Mouse (Mus musculus) stomach, embryonic 15.5 days (tissue): ENCODE results near the gene Nqo1. TPM values are rescaled to one million over a fixed set of nuclear protein-coding genes. Genes with fewer than 3 reads are reported as not detected.

Experiments
- ATAC-seq: fragments of 200-750 bp; cut with Nextera tagmentation; 2 replicates; pipeline ENCODE4 v1.8.0; 2017; ENCODE audit warnings: low read depth, moderate number of reproducible peaks, moderate TSS enrichment; ENCODE audit not compliant: insufficient read depth, low FRiP score
- H3K27ac ChIP-seq: fragments of 300-500 bp; sonication (generic); 2 replicates; pipeline ENCODE4 v1.5.1; 2015; ENCODE audit warnings: mild to moderate bottlenecking, inconsistent platforms
- H3K27me3 ChIP-seq: fragments of 300-500 bp; sonication (generic); replicated peaks from 2 replicates; pipeline ENCODE4 v1.6.1; 2015; ENCODE audit warnings: inconsistent platforms
- H3K36me3 ChIP-seq: fragments of 300-500 bp; sonication (generic); 2 replicates; pipeline ENCODE4 v1.6.1; 2015; ENCODE audit warnings: inconsistent platforms
- H3K4me1 ChIP-seq: fragments of 300-500 bp; sonication (generic); 2 replicates; pipeline ENCODE4 v1.6.1; 2015; ENCODE audit warnings: inconsistent platforms
- H3K4me2 ChIP-seq: fragments of 300-500 bp; sonication (generic); 2 replicates; pipeline ENCODE4 v1.6.1; 2015; ENCODE audit warnings: mild to moderate bottlenecking, inconsistent platforms
- H3K4me3 ChIP-seq: fragments of 300-500 bp; sonication (generic); replicated peaks from 2 replicates; pipeline ENCODE4 v1.5.1; 2015; ENCODE audit warnings: inconsistent platforms
- H3K9ac ChIP-seq: fragments of 300-500 bp; sonication (generic); 2 replicates; pipeline ENCODE4 v1.6.1; 2015; ENCODE audit warnings: inconsistent platforms
- H3K9me3 ChIP-seq: fragments of 300-500 bp; sonication (generic); 2 replicates; pipeline ENCODE4 v1.6.1; 2016; ENCODE audit warnings: inconsistent platforms
- WGBS: fragments of 180-500 bp; shearing (Covaris S2); methylation state at CpG from one replicate; pipeline ENCODE4 v1.1.7; 2015; 5-methylcytosine and 5-hydroxymethylcytosine counted together
- polyA plus RNA-seq: library from polyadenylated mRNA; unstranded; fragments of >200 nt; fragmentation: Nextera tagmentation; extraction: Ambion mirVana; gene quantifications from 2 replicates; pipeline ENCODE4 v1.2.1, GENCODE M21; 2015

Nqo1 gene
- polyA plus RNA-seq, 1 experiment from 2014 or later: 16.3 TPM

DNA sequence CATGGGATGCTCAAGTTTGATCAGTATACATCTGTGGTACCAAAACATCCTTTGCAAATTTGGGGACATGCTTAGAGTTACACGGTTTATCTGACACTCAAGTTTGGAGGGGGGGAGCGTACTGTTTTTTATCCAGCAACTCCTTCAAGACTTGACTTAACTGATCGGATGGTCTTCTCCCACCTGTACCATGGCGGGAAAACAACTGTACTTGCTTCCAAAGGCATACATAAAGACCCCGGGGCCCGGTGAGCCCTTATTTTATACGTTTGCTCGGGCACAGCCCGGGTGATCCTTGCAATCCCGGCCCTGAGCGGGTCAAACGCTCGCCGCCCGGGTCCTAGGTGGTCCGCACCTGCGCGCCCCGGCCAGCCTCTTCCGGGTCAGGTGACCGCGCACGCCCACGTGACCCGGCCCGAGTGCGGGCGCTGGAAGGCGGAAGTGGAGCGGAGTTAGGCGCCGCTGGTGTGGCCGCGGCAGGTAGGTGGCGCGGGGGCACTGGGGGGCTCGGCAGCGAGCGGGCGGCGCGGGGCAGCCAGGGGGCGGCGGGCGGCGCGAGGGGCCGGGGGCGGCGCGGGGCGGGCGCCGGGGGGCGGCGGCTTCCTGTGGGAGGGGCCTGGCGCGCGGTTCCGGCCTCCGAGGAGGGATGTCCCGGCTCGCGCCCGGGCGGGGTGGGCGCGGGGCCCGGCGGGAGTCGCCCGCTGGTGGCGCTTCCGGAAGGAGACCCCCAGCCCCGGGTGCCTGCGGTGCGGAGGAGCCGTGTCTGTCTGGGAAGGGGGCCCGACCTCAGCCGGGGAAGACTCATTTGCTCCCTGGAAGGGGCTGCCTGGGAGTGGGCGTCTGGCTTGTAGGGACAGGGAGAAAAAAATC is 33.2 kb upstream of the Nqo1 start, which contains the start of gene Wwp2:
Gene Wwp2, plus strand, starts transcription at position 404 of the 870 bp plus-strand sequence.
- H3K4me3 ChIP-seq: peak within 1 kb of the TSS; percentile 92
- 1% methylated on average over 69 of the region's 81 CpGs for WGBS
- H3K27me3 ChIP-seq: no peaks in the 10 kb centered on the region
- peak within 1 kb of the TSS; percentile 77 for H3K4me2 ChIP-seq
- no peaks in the 10 kb centered on the region for H3K36me3 ChIP-seq
- H3K9me3 ChIP-seq: no peaks in the 10 kb centered on the region
- peak within 1 kb of the TSS; percentile 92 for H3K27ac ChIP-seq
- ATAC-seq: peak; percentile 82
- peak within 1 kb of the TSS; percentile 94 for H3K9ac ChIP-seq
- H3K4me1 ChIP-seq: peaks cover 8% of the 10 kb centered on the region; the same call in 1 of the 2 replicates

DNA sequence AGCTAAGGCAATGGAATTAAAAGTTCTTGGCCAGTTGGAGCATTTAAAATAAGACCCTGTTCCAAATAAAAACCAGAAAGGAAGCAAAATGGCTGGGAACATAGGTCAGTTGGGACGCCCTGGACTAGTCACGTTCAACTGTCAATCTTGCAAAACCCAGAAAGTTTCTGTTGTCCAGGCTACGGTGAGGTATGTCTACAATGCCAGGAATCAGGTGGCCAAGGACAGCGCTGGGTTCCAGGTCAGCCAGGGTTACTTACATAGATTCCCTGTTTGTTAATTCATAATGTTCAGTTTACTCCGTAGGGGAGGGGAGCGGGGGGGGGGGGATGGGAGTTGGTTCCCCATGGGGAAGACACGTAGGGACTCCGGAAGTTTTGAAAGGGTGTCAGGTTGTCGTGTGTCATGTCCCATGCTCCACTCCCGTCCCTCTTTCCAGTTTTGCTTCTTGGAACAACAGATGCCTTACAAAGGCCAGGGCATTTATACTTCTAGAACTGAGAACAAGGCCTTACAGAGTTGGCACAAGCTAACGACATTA is 32.5 kb upstream of the Nqo1 start:
- Histone ChIP-seq H3K4me2 (peak overlapping the region; percentile 77), H3K27ac (peak overlapping the region; percentile 92), H3K9me3 (no peaks in the 10 kb centered on the region), H3K9ac (no peak overlapping the region), H3K4me3 (peak overlapping the region; percentile 92), H3K27me3 (no peaks in the 10 kb centered on the region), H3K36me3 (no peaks in the 10 kb centered on the region), H3K4me1 (peaks cover 8% of the 10 kb centered on the region; the same call in 1 of the 2 replicates)
- no peak for ATAC-seq
- WGBS: 25% methylated on average over 11 of the region's 11 CpGs

DNA sequence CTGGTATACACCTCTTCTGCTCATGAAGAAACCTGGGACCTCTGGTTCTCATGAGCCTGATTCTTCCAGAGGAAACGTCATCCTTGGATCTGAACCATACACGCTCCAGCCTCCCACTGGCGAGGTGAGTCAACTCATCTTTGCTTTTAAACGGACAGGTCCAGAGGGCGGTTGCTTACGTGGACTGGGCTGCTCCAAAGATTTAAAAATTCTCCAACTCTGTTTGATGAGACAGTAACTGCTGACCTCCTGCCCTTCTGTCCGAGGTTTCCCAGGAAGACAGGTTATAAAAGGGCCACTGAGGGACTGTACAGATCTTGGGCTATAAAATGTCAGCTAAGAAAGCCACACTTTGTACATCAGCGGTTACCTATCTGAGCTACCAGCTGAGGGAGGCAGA is 27.8 kb upstream of the Nqo1 start:
- WGBS: 81% methylated on average over 8 of the region's 8 CpGs
- Histone ChIP-seq H3K9me3 (no peaks in the 10 kb centered on the region), H3K4me3 (no peak overlapping the region)

DNA sequence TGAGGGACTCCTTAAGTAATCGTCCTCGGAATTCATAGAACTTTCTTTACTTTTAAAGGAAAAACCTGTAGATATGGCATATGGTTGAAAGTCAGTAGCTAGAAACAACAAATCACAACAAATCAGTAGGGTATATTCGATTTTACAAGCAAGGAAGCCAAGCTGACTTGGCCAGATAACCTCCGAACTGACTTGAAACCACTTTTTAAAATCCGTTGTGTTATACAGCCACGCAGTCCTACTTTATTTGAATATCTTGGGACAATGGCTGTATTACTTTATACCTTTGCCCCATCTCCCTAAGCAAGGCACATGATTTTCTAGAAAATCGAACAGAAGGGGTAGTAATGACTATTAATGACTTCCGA is 22.2 kb upstream of the Nqo1 start:
- Histone ChIP-seq H3K27ac (no peak overlapping the region), H3K4me1 (peaks cover 12% of the 10 kb centered on the region), H3K9ac (no peak overlapping the region), H3K36me3 (peaks cover 7% of the 10 kb centered on the region), H3K4me3 (peak overlapping the region; percentile 92), H3K4me2 (peak overlapping the region; percentile 70; the same call in 1 of the 2 replicates), H3K9me3 (no peaks in the 10 kb centered on the region), H3K27me3 (no peaks in the 10 kb centered on the region)
- ATAC-seq: no peak
- WGBS: 48% methylated on average over 8 of the region's 8 CpGs

More for the DNA sequence above, 27.8 kb upstream of the Nqo1 start:
- no peak for ATAC-seq
- Histone ChIP-seq H3K9ac (no peak overlapping the region), H3K36me3 (no peaks in the 10 kb centered on the region), H3K4me2 (no peak overlapping the region), H3K27ac (no peak overlapping the region), H3K4me1 (no peaks in the 10 kb centered on the region), H3K27me3 (no peaks in the 10 kb centered on the region)

DNA sequence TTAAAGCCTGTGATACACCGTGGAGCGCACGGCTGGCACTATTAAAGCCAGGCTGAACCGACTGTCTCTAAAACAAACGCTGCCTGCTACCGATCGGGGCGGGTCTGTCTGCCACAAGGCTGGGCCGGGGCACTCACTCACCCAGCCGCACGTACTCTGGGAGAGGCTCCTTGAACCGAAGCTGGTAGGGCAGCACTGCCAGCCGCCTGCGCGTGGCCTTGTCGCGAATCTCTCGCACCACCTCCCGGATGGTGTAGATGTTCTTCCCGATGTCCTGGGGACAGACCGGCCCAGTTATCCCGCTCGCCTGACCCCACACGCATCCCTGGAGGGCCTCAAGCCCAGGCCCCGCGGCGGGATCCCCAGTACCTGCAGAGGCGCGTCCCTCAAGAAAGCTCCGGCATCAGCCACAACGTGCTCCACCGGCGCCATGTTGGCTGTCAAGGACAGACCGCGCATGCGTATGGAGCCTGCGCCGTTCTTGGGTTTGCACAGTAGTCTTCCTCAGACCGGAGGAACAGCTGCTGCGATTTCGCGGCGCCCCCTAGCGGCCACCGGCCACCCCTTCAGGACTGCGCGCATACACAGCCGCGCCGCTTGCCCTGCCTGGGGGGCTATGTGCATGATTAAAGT is 21.7 kb upstream of the Nqo1 start, which contains the start of gene Nob1:
Gene Nob1, minus strand, starts transcription at position 455 of the 633 bp plus-strand sequence.
- peak; percentile 98 for ATAC-seq
- WGBS: under 1% methylated on average over 50 of the region's 50 CpGs

DNA sequence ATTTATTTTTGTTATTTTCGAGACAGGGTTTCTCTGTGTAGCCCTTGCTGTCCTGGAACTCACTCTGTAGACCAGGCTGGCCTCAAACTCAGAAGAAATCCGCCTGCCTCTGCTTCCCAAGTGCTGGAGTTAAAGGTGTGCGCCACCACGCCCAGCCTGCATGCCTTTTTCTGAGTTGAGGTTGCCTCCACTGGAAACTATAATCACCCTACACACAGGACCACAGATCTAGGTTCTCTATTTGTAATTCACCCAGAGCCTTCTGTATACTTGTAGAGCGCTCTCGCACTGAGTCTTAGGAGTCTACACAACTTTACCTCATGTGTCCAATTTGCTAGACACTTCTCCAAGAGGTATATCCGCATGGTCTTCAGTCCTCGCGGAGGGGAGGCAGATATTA is 21.2 kb upstream of the Nqo1 start:
- peak overlapping the region; percentile 92 for H3K4me3 ChIP-seq
- H3K9ac ChIP-seq: peak overlapping the region; percentile 87
- no peak for ATAC-seq
- WGBS: 28% methylated on average over 9 of the region's 9 CpGs
- H3K4me1 ChIP-seq: peaks cover 12% of the 10 kb centered on the region
- H3K36me3 ChIP-seq: peaks cover 15% of the 10 kb centered on the region
- no peaks in the 10 kb centered on the region for H3K9me3 ChIP-seq
- no peaks in the 10 kb centered on the region for H3K27me3 ChIP-seq
- peak overlapping the region; percentile 70 for H3K4me2 ChIP-seq
- peak overlapping the region; percentile 83 for H3K27ac ChIP-seq

More for the DNA sequence above, 21.7 kb upstream of the Nqo1 start, which contains the start of gene Nob1:
- H3K9me3 ChIP-seq: no peaks in the 10 kb centered on the region
- H3K4me3 ChIP-seq: peak within 1 kb of the TSS; percentile 92
- peak within 1 kb of the TSS; percentile 70 for H3K4me2 ChIP-seq
- H3K4me1 ChIP-seq: peaks cover 12% of the 10 kb centered on the region
- H3K36me3 ChIP-seq: peaks cover 10% of the 10 kb centered on the region
- H3K27me3 ChIP-seq: no peaks in the 10 kb centered on the region
- peak within 1 kb of the TSS; percentile 83 for H3K27ac ChIP-seq
- H3K9ac ChIP-seq: peak within 1 kb of the TSS; percentile 87

DNA sequence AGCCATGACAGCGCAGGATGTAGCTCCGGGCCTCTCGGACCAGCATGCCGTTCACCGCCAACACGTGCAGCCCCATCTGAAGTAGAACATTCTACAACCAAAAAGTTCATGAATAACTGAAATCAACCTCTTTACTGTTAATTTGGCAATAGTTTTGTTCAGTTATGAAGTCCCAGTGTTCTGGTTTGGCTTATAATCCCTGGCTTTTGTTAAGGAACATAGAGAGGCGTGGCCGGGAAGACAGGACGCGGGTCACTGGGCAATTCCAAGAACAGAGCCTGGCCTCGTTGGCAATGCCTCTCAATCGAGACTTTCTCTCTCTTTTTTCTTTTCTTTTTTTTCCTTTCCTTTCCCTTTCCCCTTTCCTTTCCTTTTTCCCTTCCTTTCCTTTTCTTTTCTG is 14.0 kb upstream of the Nqo1 start:
- 92% methylated on average over 12 of the region's 12 CpGs for WGBS
- H3K27ac ChIP-seq: no peak overlapping the region
- H3K4me3 ChIP-seq: no peak overlapping the region
- H3K9me3 ChIP-seq: no peaks in the 10 kb centered on the region
- ATAC-seq: no peak
- no peak overlapping the region for H3K4me2 ChIP-seq
- H3K27me3 ChIP-seq: no peaks in the 10 kb centered on the region
- H3K36me3 ChIP-seq: peaks cover 57% of the 10 kb centered on the region
- H3K9ac ChIP-seq: no peak overlapping the region
- H3K4me1 ChIP-seq: no peaks in the 10 kb centered on the region

DNA sequence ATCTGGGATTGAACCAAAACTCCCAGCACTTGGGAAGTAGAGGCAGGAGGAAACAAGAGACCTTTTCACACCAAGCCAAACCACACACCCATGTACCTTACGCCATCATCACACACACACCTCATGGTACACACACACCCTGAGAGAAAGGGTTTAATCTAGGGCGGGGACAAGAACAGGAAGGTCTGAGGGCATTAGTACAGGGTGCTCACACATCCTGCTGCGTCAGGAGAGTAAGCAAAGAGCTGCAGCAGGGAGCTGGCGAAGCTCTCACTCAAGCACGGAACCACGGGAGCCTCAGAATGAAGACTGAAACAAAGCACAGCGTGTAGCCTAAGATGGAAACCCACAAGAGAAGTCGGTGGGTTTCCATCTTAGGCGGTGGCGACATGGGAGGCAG is 10.9 kb upstream of the Nqo1 start:
- Histone ChIP-seq H3K9me3 (no peaks in the 10 kb centered on the region), H3K4me1 (no peaks in the 10 kb centered on the region), H3K9ac (no peak overlapping the region), H3K4me2 (no peak overlapping the region), H3K4me3 (no peak overlapping the region), H3K27ac (0 out of 2 replicates have a peak overlapping the region, but pooled peaks have one; percentile 21), H3K36me3 (peaks cover 53% of the 10 kb centered on the region), H3K27me3 (no peaks in the 10 kb centered on the region)
- WGBS: 82% methylated on average over 10 of the region's 10 CpGs
- ATAC-seq: peak; percentile 63; the same call in 1 of the 2 replicates

DNA sequence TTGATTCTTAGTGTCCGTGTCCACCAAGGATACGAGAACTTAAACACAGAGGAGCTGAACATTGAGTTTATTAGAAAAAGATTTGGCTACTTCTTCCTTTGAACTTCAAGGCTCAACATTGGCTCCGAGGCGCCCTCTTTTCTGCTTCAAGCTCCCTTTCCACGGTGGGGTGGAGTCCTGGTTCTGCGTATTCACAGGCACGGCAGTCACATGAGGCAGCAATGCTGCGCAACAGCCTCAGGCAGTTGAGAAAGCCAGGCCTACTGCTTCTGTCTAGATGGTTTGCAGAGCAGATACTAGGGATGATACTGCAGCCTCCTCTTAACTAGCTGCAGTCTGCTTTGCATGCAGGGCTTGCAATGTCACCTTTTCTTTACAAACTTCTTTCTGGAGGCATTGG is 9.5 kb upstream of the Nqo1 start:
- H3K27ac ChIP-seq: no peak overlapping the region
- no peak overlapping the region for H3K4me2 ChIP-seq
- peaks cover 46% of the 10 kb centered on the region for H3K36me3 ChIP-seq
- no peak overlapping the region for H3K4me3 ChIP-seq
- ATAC-seq: no peak
- WGBS: 87% methylated on average over 8 of the region's 8 CpGs
- H3K9me3 ChIP-seq: no peaks in the 10 kb centered on the region
- no peaks in the 10 kb centered on the region for H3K27me3 ChIP-seq
- H3K4me1 ChIP-seq: no peaks in the 10 kb centered on the region
- no peak overlapping the region for H3K9ac ChIP-seq

DNA sequence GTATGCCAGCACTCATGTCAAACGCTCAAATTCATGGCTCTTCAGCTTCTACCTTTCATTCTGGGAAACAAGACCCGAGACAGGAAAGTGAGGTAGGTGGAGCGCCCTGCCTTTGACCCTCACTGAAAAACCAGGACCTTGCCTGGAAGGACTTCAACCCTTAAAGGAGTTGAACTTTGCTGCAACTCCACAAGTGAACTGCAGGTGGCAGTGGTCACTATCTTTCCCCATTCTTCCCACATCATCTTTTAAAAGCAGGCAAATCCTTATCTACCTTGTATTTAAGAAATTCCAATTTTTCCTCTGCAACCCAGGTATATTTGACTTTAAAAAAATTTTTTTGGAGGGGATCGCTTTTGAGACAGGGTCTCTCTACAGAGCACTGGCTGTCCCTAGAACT is 8.4 kb upstream of the Nqo1 start:
- Histone ChIP-seq H3K4me2 (no peak overlapping the region), H3K9me3 (no peaks in the 10 kb centered on the region), H3K36me3 (peaks cover 38% of the 10 kb centered on the region), H3K27ac (no peak overlapping the region), H3K4me1 (no peaks in the 10 kb centered on the region), H3K27me3 (no peaks in the 10 kb centered on the region), H3K9ac (no peak overlapping the region), H3K4me3 (no peak overlapping the region)
- WGBS: 61% methylated on average over 4 of the region's 4 CpGs
- ATAC-seq: no peak

DNA sequence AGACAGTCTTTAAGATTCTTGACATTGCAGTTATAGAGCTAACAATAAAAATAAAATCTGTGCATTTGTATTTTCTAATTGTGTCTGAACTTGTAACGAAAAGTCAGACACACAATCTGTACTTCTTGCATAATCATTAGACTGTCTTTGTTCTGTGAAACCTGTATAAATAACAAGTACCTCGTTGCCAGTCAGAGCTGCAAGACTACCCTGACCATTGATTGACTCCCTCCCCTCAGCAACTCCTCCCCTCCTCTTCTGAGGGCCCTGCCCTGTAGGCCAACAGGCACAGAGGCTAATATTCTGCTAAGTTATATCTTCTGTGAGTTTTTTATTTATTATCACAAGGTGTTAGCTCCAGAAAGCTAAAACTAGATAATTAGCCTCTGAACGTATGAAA is 2.9 kb upstream of the Nqo1 start:
- Histone ChIP-seq H3K9me3 (no peaks in the 10 kb centered on the region), H3K27me3 (no peaks in the 10 kb centered on the region), H3K9ac (no peak overlapping the region), H3K36me3 (peaks cover 4% of the 10 kb centered on the region; the same call in 1 of the 2 replicates), H3K4me1 (0 out of 2 replicates have a peak, but pooled peaks cover 10% of the 10 kb centered on the region), H3K27ac (no peak overlapping the region), H3K4me2 (no peak overlapping the region), H3K4me3 (no peak overlapping the region)
- no peak; the same call in 1 of the 2 replicates for ATAC-seq
- WGBS: 45% methylated on average over 3 of the region's 3 CpGs

DNA sequence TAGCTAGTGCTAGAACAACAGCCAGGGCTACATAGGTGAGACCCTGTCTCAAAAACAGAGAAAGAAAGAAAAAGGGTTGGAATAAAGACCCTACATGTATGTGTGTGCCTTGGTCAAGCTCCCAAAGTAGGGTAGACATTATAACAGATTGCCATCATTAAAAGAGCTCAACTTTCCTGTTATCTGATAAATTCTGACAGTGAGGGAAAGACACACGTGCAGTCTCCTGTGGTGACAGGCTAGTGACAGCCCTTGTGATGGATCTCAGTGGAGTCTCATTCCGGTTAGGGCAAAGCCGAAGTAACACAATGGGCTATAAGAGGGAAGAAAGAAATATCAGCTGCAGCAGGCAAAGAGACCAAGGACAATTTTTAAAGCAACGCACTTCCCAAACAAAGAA is 1.1 kb upstream of the Nqo1 start:
- WGBS: 62% methylated on average over 4 of the region's 4 CpGs
- no peaks in the 10 kb centered on the region for H3K27me3 ChIP-seq
- H3K9ac ChIP-seq: no peak overlapping the region
- no peak overlapping the region for H3K4me2 ChIP-seq
- no peaks in the 10 kb centered on the region for H3K9me3 ChIP-seq
- no peak overlapping the region for H3K4me3 ChIP-seq
- ATAC-seq: no peak
- H3K36me3 ChIP-seq: no peaks in the 10 kb centered on the region
- H3K4me1 ChIP-seq: peaks cover 14% of the 10 kb centered on the region; the same call in 1 of the 2 replicates
- no peak overlapping the region for H3K27ac ChIP-seq
